Mouse (Mus musculus) stomach, postnatal 0 days (tissue): Measurements from ENCODE around the gene Olfr545.

Experiments
- CTCF ChIP-seq: IDR thresholded peaks from 2 replicates; pipeline ENCODE4 v1.5.1; 2016; ENCODE audit warnings: antibody characterized with exemption, low read depth, mild to moderate bottlenecking, moderate library complexity
- EP300 ChIP-seq: optimal IDR thresholded peaks from 2 replicates; pipeline ENCODE3; 2016; ENCODE audit warnings: antibody characterized with exemption

DNA sequence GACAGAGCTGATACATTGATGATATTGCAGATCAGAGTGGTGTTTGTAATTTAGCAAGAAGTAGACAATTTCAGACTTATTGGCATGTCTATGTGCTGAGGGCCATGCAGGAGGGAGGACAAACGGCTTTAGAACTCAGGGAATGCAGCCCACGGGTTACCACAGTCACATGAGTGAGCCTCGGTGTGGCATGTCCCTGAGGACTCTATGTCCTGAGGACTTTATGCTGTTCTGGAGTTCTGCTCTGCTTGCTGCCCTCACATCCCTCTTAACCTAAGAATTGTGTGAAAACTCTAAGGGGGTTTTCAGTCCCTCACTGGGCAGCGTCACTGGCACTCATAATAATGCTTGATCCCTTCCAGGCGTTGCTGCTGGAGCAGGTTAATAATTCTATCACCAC is 26.7 kb downstream of the Olfr545 start:
- TF ChIP-seq CTCF = no peak
- no peak for TF ChIP-seq EP300
